Mouse (Mus musculus): ENCODE data around the gene Gm3460. TPM values are rescaled to one million over a fixed set of nuclear protein-coding genes. Genes with fewer than 3 reads are reported as not detected.
"Not testable (repeated sequence)": the region's sequence is repeated elsewhere in the genome, so short reads cannot be mapped to it uniquely, and the experiment has no call there.

The Gm3460 gene
- not detected in 2 replicates for polyA plus RNA-seq (2015; fragmentation: Nextera tagmentation; extraction: Ambion mirVana)

- not testable (repeated sequence) for H3K36me3 ChIP-seq; H3K27ac ChIP-seq; H3K9me3 ChIP-seq; H3K4me1 ChIP-seq; H3K4me3 ChIP-seq; ATAC-seq (ENCODE audit: insufficient number of reproducible peaks, insufficient read depth, low FRiP score, low TSS enrichment, low read depth); H3K9ac ChIP-seq; H3K27me3 ChIP-seq; H3K4me2 ChIP-seq
- WGBS: 50% methylated on average over 1 of the region's 2 CpGs
These were observed at the start of gene Gm3460 for GRCm38 (mm10) chr14:6622318-6622717. Gene Gm3460, minus strand, starts transcription at chr14:6622418.

DNA sequence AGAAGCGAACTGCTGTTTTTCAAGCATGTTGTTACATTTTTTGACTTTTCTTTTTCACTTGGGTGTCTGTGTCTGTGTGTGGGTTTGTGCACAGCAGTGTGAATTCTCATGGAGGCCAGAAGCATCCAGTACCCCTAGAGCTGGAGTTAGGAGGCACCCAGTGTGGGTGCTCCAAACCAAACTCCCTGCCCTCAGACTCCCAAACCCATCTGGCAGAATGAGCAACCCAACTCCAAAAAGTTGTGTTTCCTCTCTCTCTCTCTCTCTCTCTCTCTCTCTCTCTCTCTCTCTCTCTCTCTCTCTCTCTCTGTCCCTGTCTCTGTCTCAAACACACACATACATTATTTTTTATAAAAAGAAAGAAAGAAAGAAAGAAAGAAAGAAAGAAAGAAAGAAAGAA is 15.8 kb downstream of the Gm3460 start:
- not testable (repeated sequence) for H3K9me3 ChIP-seq; H3K36me3 ChIP-seq; H3K4me2 ChIP-seq; H3K9ac ChIP-seq; H3K27me3 ChIP-seq; H3K4me3 ChIP-seq; ATAC-seq (ENCODE audit: insufficient number of reproducible peaks, insufficient read depth, low FRiP score, low TSS enrichment, low read depth); H3K27ac ChIP-seq; H3K4me1 ChIP-seq
- no CpG with 5 or more reads among the region's 1 CpGs for WGBS

DNA sequence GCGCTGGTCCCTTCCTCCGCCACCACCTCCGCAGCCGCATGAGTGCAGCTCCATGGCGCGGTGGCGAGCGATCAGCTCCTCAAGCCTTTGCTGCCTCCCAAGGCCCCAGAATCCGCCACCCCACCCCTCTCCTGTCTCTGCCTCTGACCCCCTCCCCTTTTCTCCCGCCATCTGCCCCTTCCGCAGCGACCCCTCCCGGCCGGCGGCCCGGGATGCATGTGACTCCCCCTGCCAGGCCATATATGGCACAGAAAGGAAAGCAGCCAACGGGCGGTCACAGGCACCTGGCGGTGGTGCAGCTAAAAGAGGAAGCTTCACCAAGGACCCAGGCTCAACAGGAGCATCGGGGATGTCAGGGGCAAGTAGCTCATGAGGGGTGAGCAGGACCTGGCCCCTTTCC is 17.2 kb downstream of the Gm3460 start:
- not testable (repeated sequence) for ATAC-seq (ENCODE audit: insufficient number of reproducible peaks, insufficient read depth, low FRiP score, low TSS enrichment, low read depth); H3K36me3 ChIP-seq; H3K27ac ChIP-seq; H3K4me1 ChIP-seq; H3K27me3 ChIP-seq; H3K9me3 ChIP-seq
- Histone ChIP-seq H3K4me2 (peak overlapping the region; percentile 69), H3K4me3 (peak overlapping the region; percentile 42), H3K9ac (peak overlapping the region; percentile 55; the same call in 1 of the 2 replicates)
- WGBS: 8% methylated on average over 11 of the region's 20 CpGs

GRCm38 (mm10) chr14:6604551-6604950 is 17.7 kb downstream of the Gm3460 start:
- not testable (repeated sequence) for H3K9me3 ChIP-seq; H3K36me3 ChIP-seq; H3K27ac ChIP-seq; H3K27me3 ChIP-seq; H3K4me1 ChIP-seq; ATAC-seq (ENCODE audit: insufficient number of reproducible peaks, insufficient read depth, low FRiP score, low TSS enrichment, low read depth)
- Histone ChIP-seq H3K4me2 (peak overlapping the region; percentile 69), H3K9ac (peak overlapping the region; percentile 55; the same call in 1 of the 2 replicates), H3K4me3 (peak overlapping the region; percentile 42)
- 6% methylated on average over 17 of the region's 20 CpGs for WGBS

DNA sequence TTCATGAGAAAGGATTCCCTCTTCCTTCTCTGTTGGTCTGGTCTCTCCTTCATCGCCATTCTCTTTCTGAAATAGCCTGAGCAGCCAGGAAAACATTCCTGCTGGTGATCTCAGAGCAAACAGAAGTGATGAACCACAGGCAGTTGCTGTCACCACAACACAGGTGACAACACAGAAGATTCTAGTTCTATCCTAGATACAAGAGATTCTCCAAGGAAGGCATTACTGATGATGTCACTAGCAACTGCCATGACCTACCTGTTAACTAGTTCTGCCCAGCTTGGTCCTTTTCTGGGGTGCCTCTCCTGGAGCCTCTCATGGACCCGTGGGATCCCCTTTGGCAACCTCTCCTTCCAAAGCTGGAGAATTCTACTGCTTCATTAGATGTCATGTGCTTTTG is 31.7 kb downstream of the Gm3460 start, which contains the start of gene Gm3629:
TSS of gene Gm3629 (minus strand) at position 101 of the 400 bp plus-strand sequence.
- not testable (repeated sequence) for H3K27me3 ChIP-seq; H3K36me3 ChIP-seq; H3K27ac ChIP-seq; ATAC-seq (ENCODE audit: insufficient number of reproducible peaks, insufficient read depth, low FRiP score, low TSS enrichment, low read depth); H3K9ac ChIP-seq; H3K4me3 ChIP-seq; H3K4me1 ChIP-seq; H3K9me3 ChIP-seq; H3K4me2 ChIP-seq
- WGBS: 43% methylated on average over 1 of the region's 2 CpGs

Other genes with a start within 250 kb of the Gm3460 start
- gene Gm16440, start 232.1 kb downstream of the Gm3460 start, polyA plus RNA-seq (2015; fragmentation: Nextera tagmentation; extraction: Ambion mirVana): not detected in 2 replicates
- 1.6 and 1.8 TPM in 2 replicates for gene Gm3591, start 209.9 kb downstream of the Gm3460 start, polyA plus RNA-seq (2015; fragmentation: Nextera tagmentation; extraction: Ambion mirVana)
- gene Gm3594, start 177.8 kb downstream of the Gm3460 start, polyA plus RNA-seq (2015; fragmentation: Nextera tagmentation; extraction: Ambion mirVana): not detected in 2 replicates
- gene Gm8356, start 85.1 kb downstream of the Gm3460 start, polyA plus RNA-seq (2015; fragmentation: Nextera tagmentation; extraction: Ambion mirVana): not detected in 2 replicates
- 0.67 TPM in 1 of 2 replicates, not detected in the other for gene Gm3629, start 31.8 kb downstream of the Gm3460 start, polyA plus RNA-seq (2015; fragmentation: Nextera tagmentation; extraction: Ambion mirVana)
- not detected in 2 replicates for gene Gm10251, start 61.8 kb upstream of the Gm3460 start, polyA plus RNA-seq (2015; fragmentation: Nextera tagmentation; extraction: Ambion mirVana)
- not detected in 2 replicates for gene Gm8050, start 97.8 kb upstream of the Gm3460 start, polyA plus RNA-seq (2015; fragmentation: Nextera tagmentation; extraction: Ambion mirVana)
- 5.0 and 5.1 TPM in 2 replicates for gene Gm3636, start 119.9 kb upstream of the Gm3460 start, polyA plus RNA-seq (2015; fragmentation: Nextera tagmentation; extraction: Ambion mirVana)
- gene Gm8362, start 152.0 kb upstream of the Gm3460 start, polyA plus RNA-seq (2015; fragmentation: Nextera tagmentation; extraction: Ambion mirVana): not detected in 2 replicates
- gene Gm3642, start 217.9 kb upstream of the Gm3460 start, polyA plus RNA-seq (2015; fragmentation: Nextera tagmentation; extraction: Ambion mirVana): not detected in 2 replicates

All from embryonic facial prominence, embryonic 13.5 days (tissue).